Mouse (Mus musculus) thymus, adult 2 months (tissue): Measurements from ENCODE around the gene Ccdc6. TPM values are rescaled to one million over a fixed set of nuclear protein-coding genes. Genes with fewer than 3 reads are reported as not detected.

Experiments used
- DNase-seq: peaks from one replicate; pipeline ENCODE4 v3.0.0; 2021
- H3K27ac ChIP-seq: fragments of 200-500 bp; 2 replicates; pipeline ENCODE4 v1.5.1; 2012; ENCODE audit warnings: low read length, control low read depth; ENCODE audit not compliant: control insufficient read depth, insufficient read depth
- H3K27me3 ChIP-seq: fragments of 200-500 bp; 2 replicates; pipeline ENCODE4 v1.6.1; 2012; ENCODE audit warnings: mild to moderate bottlenecking, low read length, moderate library complexity, mixed read lengths; ENCODE audit not compliant: control insufficient read depth, insufficient read depth
- H3K36me3 ChIP-seq: fragments of 200-500 bp; 2 replicates; pipeline ENCODE4 v1.6.1; 2012; ENCODE audit warnings: mild to moderate bottlenecking, low read length, moderate library complexity; ENCODE audit not compliant: control insufficient read depth, insufficient read depth
- H3K4me1 ChIP-seq: fragments of 200-500 bp; replicated peaks from 2 replicates; pipeline ENCODE4 v1.6.1; 2012; ENCODE audit warnings: low read length; ENCODE audit not compliant: control insufficient read depth, insufficient read depth
- H3K4me3 ChIP-seq: fragments of 200-500 bp; 2 replicates; pipeline ENCODE4 v1.5.1; 2012; ENCODE audit warnings: mild to moderate bottlenecking, low read length, control low read depth, moderate library complexity; ENCODE audit not compliant: control insufficient read depth, insufficient read depth
- CTCF ChIP-seq: fragments of 200-500 bp; IDR thresholded peaks from 2 replicates; pipeline ENCODE4 v1.5.1; 2012; ENCODE audit warnings: mild to moderate bottlenecking, control low read depth, low read length, moderate library complexity, borderline replicate concordance; ENCODE audit not compliant: control insufficient read depth, poor library complexity, insufficient read depth; ENCODE audit errors: extremely low read depth
- POLR2A ChIP-seq: fragments of 200-500 bp; IDR thresholded peaks from 2 replicates; pipeline ENCODE4 v1.6.1; 2012; ENCODE audit warnings: mild to moderate bottlenecking, low read length, control low read depth, moderate library complexity; ENCODE audit not compliant: control insufficient read depth, poor library complexity, insufficient read depth; ENCODE audit errors: extremely low read depth
- WGBS: fragments of 180-500 bp; shearing (Covaris S2); methylation state at CpG from one replicate; pipeline ENCODE4 v1.1.7; 2018; 5-methylcytosine and 5-hydroxymethylcytosine counted together
- polyA plus RNA-seq: library from polyadenylated mRNA; depleted of rRNA; stranded (reverse); fragments of >200 nt; gene quantifications from 2 replicates; pipeline ENCODE4 v1.2.3, GENCODE M21; 2012

Ccdc6 gene
- polyA plus RNA-seq, 1 experiment = 45.5 TPM

GRCm38 (mm10) chr10:70186586-70186985, 89.7 kb downstream of the Ccdc6 start:
- H3K27me3 ChIP-seq = no peaks in the 10 kb centered on the region
- TF ChIP-seq CTCF (no peak), POLR2A (no peak)
- H3K4me1 ChIP-seq = peaks cover 8% of the 10 kb centered on the region
- no peak for DNase-seq
- WGBS = 84% methylated on average over 7 of the region's 7 CpGs
- no peak overlapping the region for H3K27ac ChIP-seq
- H3K36me3 ChIP-seq = peaks cover 26% of the 10 kb centered on the region
- H3K4me3 ChIP-seq = no peak overlapping the region

DNA sequence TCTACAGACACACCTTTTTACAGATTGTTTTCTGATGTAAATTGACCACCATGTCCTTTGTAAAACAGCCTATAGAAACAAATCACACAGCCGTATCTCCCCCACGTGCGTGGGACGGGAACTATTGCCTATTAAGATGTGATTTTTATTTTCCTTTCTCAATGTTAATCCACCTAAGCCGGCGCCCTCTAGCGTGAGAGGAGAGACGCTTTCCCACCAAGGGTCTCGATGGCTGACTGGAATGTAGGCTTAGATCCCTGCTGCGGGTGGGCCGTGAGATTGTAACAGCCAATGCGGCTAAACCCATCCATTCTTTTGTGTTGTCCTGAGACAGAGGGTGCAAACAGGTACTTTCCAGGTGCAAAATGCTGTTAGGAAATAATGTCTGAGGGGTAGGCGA, 92.9 kb downstream of the Ccdc6 start:
- H3K27ac ChIP-seq = no peak overlapping the region
- TF ChIP-seq CTCF = no peak
- TF ChIP-seq POLR2A = no peak
- no peaks in the 10 kb centered on the region for H3K4me1 ChIP-seq
- H3K27me3 ChIP-seq = no peaks in the 10 kb centered on the region
- DNase-seq = no peak
- H3K36me3 ChIP-seq = peaks cover 39% of the 10 kb centered on the region
- no peak overlapping the region for H3K4me3 ChIP-seq
- 92% methylated on average over 13 of the region's 13 CpGs for WGBS

- DNase-seq = no peak
- Histone ChIP-seq H3K4me3 (no peak overlapping the region), H3K4me1 (no peaks in the 10 kb centered on the region), H3K27ac (no peak overlapping the region), H3K27me3 (no peaks in the 10 kb centered on the region), H3K36me3 (peaks cover 24% of the 10 kb centered on the region)
- no peak for TF ChIP-seq CTCF
- no peak for TF ChIP-seq POLR2A
- WGBS = 93% methylated on average over 9 of the region's 9 CpGs
Measured at GRCm38 (mm10) chr10:70194283-70194682, 97.4 kb downstream of the Ccdc6 start.

DNA sequence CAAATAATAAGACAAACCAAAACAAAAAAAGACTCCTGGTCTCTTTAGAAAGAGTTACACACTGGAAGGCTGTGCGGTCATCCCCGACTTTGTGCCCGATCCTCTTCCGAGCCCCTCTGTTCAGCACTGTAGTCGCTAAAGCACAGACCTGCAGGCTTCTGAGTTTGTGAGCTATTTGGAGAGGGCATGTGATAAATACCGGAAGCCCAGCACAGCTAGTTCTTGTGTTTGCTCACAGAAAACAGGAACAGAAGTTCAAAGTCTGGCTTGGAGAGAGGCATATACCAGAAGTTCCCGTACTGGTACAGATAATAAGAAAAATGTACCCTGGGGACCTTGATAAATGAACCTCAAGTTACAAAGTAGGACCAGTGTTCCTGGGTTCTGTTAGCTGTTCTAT, 98.4 kb downstream of the Ccdc6 start:
- Histone ChIP-seq H3K27ac (no peak overlapping the region), H3K4me3 (no peak overlapping the region), H3K27me3 (no peaks in the 10 kb centered on the region), H3K4me1 (no peaks in the 10 kb centered on the region), H3K36me3 (peaks cover 18% of the 10 kb centered on the region; the same call in 1 of the 2 replicates)
- no peak for DNase-seq
- no peak for TF ChIP-seq CTCF
- no peak for TF ChIP-seq POLR2A
- WGBS = 14% methylated on average over 7 of the region's 7 CpGs

GRCm38 (mm10) chr10:70195786-70196185, 98.9 kb downstream of the Ccdc6 start:
- H3K4me1 ChIP-seq = no peaks in the 10 kb centered on the region
- no peak overlapping the region for H3K27ac ChIP-seq
- DNase-seq = no peak
- H3K36me3 ChIP-seq = peaks cover 18% of the 10 kb centered on the region; the same call in 1 of the 2 replicates
- WGBS = 89% methylated on average over 7 of the region's 7 CpGs
- H3K4me3 ChIP-seq = no peak overlapping the region
- TF ChIP-seq CTCF (no peak), POLR2A (no peak)
- H3K27me3 ChIP-seq = no peaks in the 10 kb centered on the region

DNA sequence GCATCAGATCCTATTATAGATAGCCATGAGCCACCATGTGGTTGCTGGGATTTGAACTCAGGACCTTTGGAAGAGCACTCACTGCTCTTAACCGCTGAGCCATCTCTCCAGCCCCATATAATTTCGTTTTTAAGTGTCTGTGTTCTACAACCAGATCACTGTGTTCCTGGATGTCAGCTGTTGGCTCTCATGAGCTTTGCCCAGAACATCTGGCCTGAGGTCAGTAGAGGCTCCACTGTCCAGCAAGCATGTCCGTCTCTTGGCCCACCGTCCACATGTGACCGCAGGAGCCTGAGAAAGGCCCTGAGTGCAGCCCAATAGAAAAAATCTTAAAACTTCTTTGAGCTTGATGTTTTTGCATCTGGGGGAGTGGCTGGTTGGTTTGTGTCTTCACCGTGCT, 99.7 kb downstream of the Ccdc6 start:
- 96% methylated on average over 6 of the region's 6 CpGs for WGBS
- Histone ChIP-seq H3K27ac (no peak overlapping the region), H3K4me1 (no peaks in the 10 kb centered on the region), H3K4me3 (no peak overlapping the region), H3K27me3 (no peaks in the 10 kb centered on the region), H3K36me3 (peaks cover 12% of the 10 kb centered on the region; the same call in 1 of the 2 replicates)
- TF ChIP-seq POLR2A = no peak
- DNase-seq = no peak

- no peak overlapping the region for H3K4me3 ChIP-seq
- no peak for DNase-seq
- no peaks in the 10 kb centered on the region for H3K27me3 ChIP-seq
- H3K27ac ChIP-seq = no peak overlapping the region
- no peak for TF ChIP-seq POLR2A
- TF ChIP-seq CTCF = no peak
- WGBS = 97% methylated on average over 2 of the region's 2 CpGs
- peaks cover 3% of the 10 kb centered on the region; the same call in 1 of the 2 replicates for H3K36me3 ChIP-seq
- H3K4me1 ChIP-seq = no peaks in the 10 kb centered on the region
Measured at GRCm38 (mm10) chr10:70197601-70198000, 100.7 kb downstream of the Ccdc6 start.
